Comparison of ENCODE assay signal across 18 mouse cellular contexts in the genomic region with DNA sequence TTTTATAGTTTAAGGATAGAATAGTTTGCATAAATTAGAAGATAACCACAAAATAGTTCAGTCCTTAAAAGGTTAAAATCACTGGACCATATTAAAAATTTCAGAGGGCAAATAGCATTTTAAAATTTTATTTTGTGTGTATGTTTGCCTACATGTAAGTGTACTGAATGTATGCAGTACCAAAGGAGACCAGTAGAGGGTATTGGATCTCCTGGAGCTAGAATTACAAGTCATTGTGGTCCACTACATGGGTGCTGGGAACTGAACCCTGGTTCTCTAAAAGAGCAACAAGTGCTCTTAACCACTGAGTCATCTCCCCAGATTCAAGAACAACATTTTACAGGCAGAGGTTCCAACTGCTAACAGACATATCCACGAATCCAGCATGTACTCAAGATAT.
DNase-seq lines count a peak whose midpoint lies in the region; ATAC-seq and TF ChIP-seq lines count a peak whose summit lies in the region.
"Had no signal": no experiment of that assay in that cellular context is flagged by ENCODE, and none has a peak within 500 bp of the region (broad histone marks: within the 10 kb centered on the region; RNA-seq: fewer than 3 reads in every experiment).

No protein-coding gene starts in this region.

- H3K9me3 ChIP-seq in ES-E14 (ENCODE audit: control insufficient read depth, insufficient read depth, low read depth, low read length) = no peaks in the 10 kb centered on the region
- H3K9me3 ChIP-seq: kidney, embryonic 15.5 days; stomach, embryonic 15.5 days had no signal

- no peaks in the 10 kb centered on the region for H3K27me3 ChIP-seq in liver, adult 2 months (ENCODE audit: control insufficient read depth, insufficient read depth, low read length)
- H3K27me3 ChIP-seq: embryonic facial prominence, embryonic 13.5 days; kidney, embryonic 15.5 days; stomach, embryonic 15.5 days had no signal

- DNase-seq in liver, adult 2 months (ENCODE audit: extremely low read depth, low read depth, low spot score) = peak; percentile 24
- DNase-seq in liver (no peak), A20 (ENCODE audit: low read depth, low spot score) (peak; percentile 14), ES-E14 (ENCODE audit: low read depth, low spot score) (peak; percentile 24)
- DNase-seq in c-Kit-positive CD71-positive TER-119-positive erythroid progenitor cells, embryonic 14.5 days (ENCODE audit: low spot score) = peak; percentile 1
- DNase-seq: cerebellum, adult 2 months; heart, adult 11 months; heart, postnatal 10 days; lung, postnatal 14 days; right cerebral cortex, adult 18-20 months; thymus, postnatal 25 days had no signal

- in situ Hi-C loops in ES-E14 (cut with MboI; ENCODE audit: low sequenced_read_pairs in 2 of 2, unreplicated experiment in 2 of 2) = no loop called here

- H3K79me2 ChIP-seq in liver, adult 2 months (ENCODE audit: control insufficient read depth, insufficient read depth, low read length) = no peaks in the 10 kb centered on the region

- 94% methylated on average over 1 of the region's 1 CpGs for WGBS in liver, adult 2 months

- no peak overlapping the region for H3K9ac ChIP-seq in liver, adult 2 months (ENCODE audit: low read depth, low read length)
- no peak overlapping the region for H3K9ac ChIP-seq in ES-E14 (ENCODE audit: insufficient read depth, low read depth, low read length, poor library complexity, severe bottlenecking)
- H3K9ac ChIP-seq: embryonic facial prominence, embryonic 13.5 days; kidney, embryonic 15.5 days; stomach, embryonic 15.5 days had no signal

- no peak overlapping the region for H3K4me3 ChIP-seq in liver, adult 2 months (ENCODE audit: insufficient read depth, low read depth, low read length)
- no peak overlapping the region for H3K4me3 ChIP-seq in ES-E14 (ENCODE audit: insufficient read depth in 1 of 2, low read depth in 1 of 2, low read length in 2 of 2, poor library complexity in 1 of 2, severe bottlenecking in 1 of 2)
- H3K4me3 ChIP-seq: embryonic facial prominence, embryonic 13.5 days; kidney, embryonic 15.5 days; midbrain, embryonic 10.5 days; stomach, embryonic 15.5 days had no signal

- ATAC-seq in cerebellum, adult (ENCODE audit: insufficient number of reproducible peaks, low FRiP score, low TSS enrichment) = no peak
- ATAC-seq in frontal cortex, adult (ENCODE audit: low TSS enrichment) = no peak

- no peak overlapping the region for H3K27ac ChIP-seq in liver, adult 2 months (replicated peaks; ENCODE audit: insufficient read depth, low read depth, low read length)
- H3K27ac ChIP-seq in ES-E14 (ENCODE audit: insufficient read depth, low read depth, low read length, poor library complexity, severe bottlenecking) = no peak overlapping the region
- H3K27ac ChIP-seq: embryonic facial prominence, embryonic 13.5 days; kidney, embryonic 15.5 days; midbrain, embryonic 10.5 days; stomach, embryonic 15.5 days had no signal

- TF ChIP-seq POLR2A in liver, adult 2 months (IDR thresholded peaks at IDR 0.05; ENCODE audit: extremely low read depth, insufficient read depth, low read length) = no peak

- TF ChIP-seq CTCF in liver, adult 2 months (IDR thresholded peaks at IDR 0.05; ENCODE audit: low read depth, low read length) = no peak

- H3K36me3 ChIP-seq in liver, adult 2 months (ENCODE audit: control insufficient read depth, insufficient read depth, low read length) = no peaks in the 10 kb centered on the region
- H3K36me3 ChIP-seq in ES-E14 (ENCODE audit: control insufficient read depth, insufficient read depth, low read length, poor library complexity, severe bottlenecking) = no peaks in the 10 kb centered on the region
- H3K36me3 ChIP-seq: embryonic facial prominence, embryonic 13.5 days; G1E; kidney, embryonic 15.5 days; midbrain, embryonic 10.5 days; stomach, embryonic 15.5 days had no signal

- H3K4me1 ChIP-seq in liver, adult 2 months (ENCODE audit: control insufficient read depth, insufficient read depth, low read length) = no peaks in the 10 kb centered on the region
- peaks cover 0 to 2% of the 10 kb centered on the region in 2 experiments; a peak in 1 of 4 replicates for H3K4me1 ChIP-seq in ES-E14 (ENCODE audit: control insufficient read depth in 2 of 2, insufficient read depth in 2 of 2, low read length in 2 of 2, poor library complexity in 1 of 2)
- H3K4me1 ChIP-seq: stomach, embryonic 15.5 days had no signal

TF ChIP-seq in ES-E14, 5 proteins besides CTCF, POLR2A, EP300 and RAD21:
- TF ChIP-seq MAFK (IDR thresholded peaks at IDR 0.05; ENCODE audit: insufficient read depth, low read depth, low read length) = no peak
- TF ChIP-seq HCFC1 (IDR thresholded peaks at IDR 0.05; ENCODE audit: borderline replicate concordance, insufficient read depth, low read length) = no peak
- TF ChIP-seq ZNF384 (IDR thresholded peaks at IDR 0.05; ENCODE audit: low read depth, low read length) = no peak
- TF ChIP-seq CHD2 (IDR thresholded peaks at IDR 0.05; ENCODE audit: low read depth, low read length) = no peak
- no peak for TF ChIP-seq ZC3H11A (IDR thresholded peaks at IDR 0.05; ENCODE audit: borderline replicate concordance, low read depth, low read length)
TF ChIP-seq in ES-E14: peak in this region for 0.
